Mouse (Mus musculus): Measurements from ENCODE around the gene Lrg1. TPM values are rescaled to one million over a fixed set of nuclear protein-coding genes. Genes with fewer than 3 reads are reported as not detected.

Gene Lrg1
- total and polyA plus RNA-seq, 3 experiments: not detected

GRCm38 (mm10) chr17:56134463-56134971, 12.7 kb upstream of the Lrg1 start (continued):
- TF ChIP-seq ZNF384 (IDR thresholded peaks at IDR 0.05; ENCODE audit: low read depth, low read length): no peak
- no peak for TF ChIP-seq RCOR1 (IDR thresholded peaks at IDR 0.05; ENCODE audit: low read depth, low read length)
- no peak for TF ChIP-seq NELFE (IDR thresholded peaks at IDR 0.05; ENCODE audit: low read depth, low read length)
- no peak for TF ChIP-seq MAX (IDR thresholded peaks at IDR 0.05; ENCODE audit: low read length)
- TF ChIP-seq POLR2AphosphoS5 (IDR thresholded peaks at IDR 0.05; ENCODE audit: borderline replicate concordance, low read depth, low read length): no peak
- no peak for TF ChIP-seq POLR2AphosphoS2 (IDR thresholded peaks at IDR 0.05; ENCODE audit: low read length)
- no peak for TF ChIP-seq NRF1 (IDR thresholded peaks at IDR 0.05; ENCODE audit: insufficient read depth, low read depth, low read length, poor library complexity, severe bottlenecking)
- TF ChIP-seq TCF12 (IDR thresholded peaks at IDR 0.05; ENCODE audit: low read depth, low read length): no peak
- TF ChIP-seq ZKSCAN1 (IDR thresholded peaks at IDR 0.05; ENCODE audit: low read depth, low read length): no peak
- no peak for TF ChIP-seq BHLHE40 (IDR thresholded peaks at IDR 0.05; ENCODE audit: borderline replicate concordance, low read depth, low read length)

DNA sequence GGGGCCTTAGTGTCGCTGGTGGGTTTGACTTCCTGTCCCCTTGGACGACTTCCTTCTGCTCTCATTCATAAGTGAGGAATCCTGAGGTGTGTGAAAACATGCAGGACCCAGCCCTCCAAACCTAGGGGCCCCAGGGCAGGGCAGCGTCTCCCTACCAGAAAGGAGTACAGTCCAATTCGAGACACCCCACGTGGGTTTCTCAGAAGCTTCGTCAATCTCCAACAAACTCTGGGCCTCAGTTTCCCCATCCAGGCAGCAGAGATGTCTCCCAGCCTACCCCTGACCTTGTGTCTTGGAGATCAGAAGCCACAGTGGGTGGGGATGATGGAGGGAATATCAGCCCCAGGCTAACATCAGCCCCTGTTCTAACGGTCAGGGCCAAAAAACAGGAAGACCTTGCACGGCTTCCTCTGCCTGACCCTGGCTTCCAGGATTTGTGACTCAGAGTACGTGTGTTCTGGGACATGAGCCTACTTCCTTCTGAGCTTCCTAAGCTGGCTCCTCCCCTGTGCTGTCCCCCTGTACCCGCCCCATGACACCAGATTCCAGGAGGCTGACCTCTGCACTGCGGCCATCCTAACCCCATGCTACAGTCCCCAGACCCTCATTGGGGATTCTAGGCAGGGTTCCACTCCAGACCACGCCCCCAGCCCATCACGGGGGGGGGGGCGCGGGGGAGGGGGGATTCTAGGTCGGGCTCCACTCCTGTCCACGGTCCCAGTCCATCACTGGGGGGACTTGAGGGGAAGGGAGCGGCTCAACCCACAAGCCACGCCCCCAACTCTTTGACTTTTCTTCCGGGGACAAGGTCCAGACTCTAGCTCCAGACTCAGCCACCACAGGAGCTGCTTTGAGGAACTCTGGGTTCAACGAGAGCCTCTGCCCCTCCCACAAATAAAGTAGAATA, 11.9 kb upstream of the Lrg1 start:
- DNase-seq (ENCODE audit: low read depth, low spot score): peak; percentile 79
- Histone ChIP-seq H3K36me3 (ENCODE audit: control insufficient read depth in 1 of 2, insufficient read depth in 2 of 2, low read length in 2 of 2) (peaks cover 0 to 2% of the 10 kb centered on the region in 2 experiments; a peak in 1 of 4 replicates), H3K4me3 (ENCODE audit: control insufficient read depth in 1 of 2, insufficient read depth in 1 of 2, low read depth in 2 of 2, low read length in 2 of 2) (peak overlapping the region; percentile 45 to 52), H3K79me2 (ENCODE audit: control insufficient read depth, insufficient read depth, low read length, poor library complexity) (no peaks in the 10 kb centered on the region), H3K27me3 (ENCODE audit: control insufficient read depth in 1 of 2, insufficient read depth in 2 of 2, low read length in 2 of 2) (no peaks in the 10 kb centered on the region), H3K9me3 (replicated peaks; ENCODE audit: insufficient read depth, low read length) (no peaks in the 10 kb centered on the region), H3K4me1 (ENCODE audit: control insufficient read depth in 1 of 2, insufficient read depth in 2 of 2, low read length in 2 of 2) (peaks cover 0 to 3% of the 10 kb centered on the region in 2 experiments; a peak in 2 of 4 replicates), H3K27ac (ENCODE audit: control insufficient read depth, low read depth, low read length) (peak overlapping the region; percentile 73), H3K9ac (ENCODE audit: control insufficient read depth, low read depth, low read length, poor library complexity, severe bottlenecking) (peak overlapping the region; percentile 68)
- TF ChIP-seq MYB (IDR thresholded peaks at IDR 0.05; ENCODE audit: low read depth, low read length): 0 out of 2 replicates have a peak, but pooled peaks have one; percentile 7
- no peak for TF ChIP-seq CHD1 (IDR thresholded peaks at IDR 0.05; ENCODE audit: low read depth, low read length)
- TF ChIP-seq UBTF (IDR thresholded peaks at IDR 0.05; ENCODE audit: borderline replicate concordance, insufficient read depth, low read depth, low read length): no peak
- TF ChIP-seq KAT2A (conservative IDR thresholded peaks at IDR 0.05; ENCODE audit: low read depth, low read length): no peak
- 0 out of 2 replicates have a peak, but pooled peaks have one; percentile 3 for TF ChIP-seq ETS1 (IDR thresholded peaks at IDR 0.05; ENCODE audit: low read depth, low read length)
- no peak for TF ChIP-seq CTCF (IDR thresholded peaks at IDR 0.05 in 2 of 3, conservative IDR thresholded peaks at IDR 0.05 in 1 of 3; ENCODE audit: control insufficient read depth in 1 of 3, insufficient read depth in 1 of 3, low read depth in 2 of 3, low read length in 3 of 3, poor library complexity in 1 of 3, severe bottlenecking in 1 of 3)
- peak; percentile 45 for TF ChIP-seq NELFE (IDR thresholded peaks at IDR 0.05; ENCODE audit: low read depth, low read length)
- no peak for TF ChIP-seq MAFK (IDR thresholded peaks at IDR 0.05; ENCODE audit: borderline replicate concordance, low read depth, low read length)
- TF ChIP-seq TBP (IDR thresholded peaks at IDR 0.05; ENCODE audit: low read depth, low read length): no peak
- TF ChIP-seq SIN3A (IDR thresholded peaks at IDR 0.05; ENCODE audit: low read length): peak; percentile 15; the same call in 1 of the 2 replicates
- TF ChIP-seq POLR2A (IDR thresholded peaks at IDR 0.05; ENCODE audit: control insufficient read depth in 1 of 2, insufficient read depth in 1 of 2, low read depth in 1 of 2, low read length in 2 of 2, poor library complexity in 1 of 2): peak; percentile 34 to 48; a peak in 1 of 4 replicates
- TF ChIP-seq GATA1 (IDR thresholded peaks at IDR 0.05; ENCODE audit: low read depth, low read length): no peak
- TF ChIP-seq JUND (IDR thresholded peaks at IDR 0.05; ENCODE audit: low read depth, low read length): no peak
- TF ChIP-seq NRF1 (IDR thresholded peaks at IDR 0.05; ENCODE audit: insufficient read depth, low read depth, low read length, poor library complexity, severe bottlenecking): no peak
- no peak for TF ChIP-seq TCF12 (IDR thresholded peaks at IDR 0.05; ENCODE audit: low read depth, low read length)
- no peak for TF ChIP-seq POLR2AphosphoS5 (IDR thresholded peaks at IDR 0.05; ENCODE audit: borderline replicate concordance, low read depth, low read length)
- TF ChIP-seq ELF1 (IDR thresholded peaks at IDR 0.05; ENCODE audit: low read depth, low read length): no peak
- TF ChIP-seq HCFC1 (IDR thresholded peaks at IDR 0.05; ENCODE audit: low read depth, low read length): no peak
- no peak for TF ChIP-seq ZMIZ1 (IDR thresholded peaks at IDR 0.05; ENCODE audit: low read depth, low read length)
- no peak for TF ChIP-seq USF2 (IDR thresholded peaks at IDR 0.05; ENCODE audit: borderline replicate concordance in 1 of 2, insufficient read depth in 1 of 2, low read depth in 1 of 2, low read length in 2 of 2)
- no peak for TF ChIP-seq POLR2AphosphoS2 (IDR thresholded peaks at IDR 0.05; ENCODE audit: low read length)
- TF ChIP-seq MYC (IDR thresholded peaks at IDR 0.05; ENCODE audit: low read depth, low read length): peak; percentile 32; the same call in 1 of the 2 replicates
- TF ChIP-seq EP300 (IDR thresholded peaks at IDR 0.05; ENCODE audit: low read depth in 1 of 2, low read length in 2 of 2): no peak
- no peak for TF ChIP-seq GABPA (IDR thresholded peaks at IDR 0.05; ENCODE audit: low read depth, low read length)
- TF ChIP-seq SMC3 (IDR thresholded peaks at IDR 0.05; ENCODE audit: low read depth, low read length): no peak
- TF ChIP-seq ZC3H11A (IDR thresholded peaks at IDR 0.05; ENCODE audit: low read depth, low read length): no peak
- TF ChIP-seq ZKSCAN1 (IDR thresholded peaks at IDR 0.05; ENCODE audit: low read depth, low read length): no peak
